Mouse (Mus musculus) retina, postnatal 7 days (tissue): ENCODE measurements around the gene Zfp111.

Source experiments
- DNase-seq: peaks from one replicate; pipeline ENCODE4 v3.0.0-alpha.2; 2012; ENCODE audit warnings: low read depth, low spot score

The Zfp111 gene

DNA sequence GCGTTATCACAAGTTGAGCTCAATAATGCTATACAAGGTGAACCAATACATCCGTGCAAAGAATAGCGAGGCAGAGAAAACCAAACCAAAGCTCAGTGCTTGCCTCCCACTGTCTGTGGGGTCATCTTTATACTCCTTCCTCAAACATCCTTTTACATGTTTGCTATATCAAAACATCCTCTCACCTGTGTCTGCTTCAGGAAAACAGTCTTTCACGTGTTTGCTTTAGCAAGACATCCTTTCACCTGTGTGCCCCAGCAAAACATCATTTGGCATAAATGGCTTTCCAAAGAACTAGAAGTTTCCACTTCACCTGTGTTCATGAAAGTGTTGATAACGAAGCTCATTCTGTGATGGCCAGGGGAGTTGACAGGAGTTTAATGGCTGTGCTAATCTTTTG is at the start of gene Zfp111:
TSS of gene Zfp111 (minus strand) at position 101 of the 400 bp plus-strand sequence.
- no peak for DNase-seq

DNA sequence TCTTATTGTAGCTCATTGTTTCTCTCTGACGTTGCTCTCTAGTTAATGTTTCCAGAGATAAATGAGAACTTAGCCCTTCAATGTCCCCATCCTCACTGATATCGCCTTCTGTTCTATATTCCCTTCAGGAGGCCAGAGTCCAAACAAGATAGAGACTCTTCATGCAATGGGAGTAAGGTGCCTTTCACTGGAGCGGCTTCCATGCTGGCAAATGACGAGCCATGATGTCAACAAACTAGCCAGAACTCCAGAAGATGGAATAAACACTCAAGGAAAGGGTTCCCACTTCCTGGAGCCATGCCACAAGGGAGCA is 48.7 kb upstream of the Zfp111 start:
- DNase-seq: no peak

DNA sequence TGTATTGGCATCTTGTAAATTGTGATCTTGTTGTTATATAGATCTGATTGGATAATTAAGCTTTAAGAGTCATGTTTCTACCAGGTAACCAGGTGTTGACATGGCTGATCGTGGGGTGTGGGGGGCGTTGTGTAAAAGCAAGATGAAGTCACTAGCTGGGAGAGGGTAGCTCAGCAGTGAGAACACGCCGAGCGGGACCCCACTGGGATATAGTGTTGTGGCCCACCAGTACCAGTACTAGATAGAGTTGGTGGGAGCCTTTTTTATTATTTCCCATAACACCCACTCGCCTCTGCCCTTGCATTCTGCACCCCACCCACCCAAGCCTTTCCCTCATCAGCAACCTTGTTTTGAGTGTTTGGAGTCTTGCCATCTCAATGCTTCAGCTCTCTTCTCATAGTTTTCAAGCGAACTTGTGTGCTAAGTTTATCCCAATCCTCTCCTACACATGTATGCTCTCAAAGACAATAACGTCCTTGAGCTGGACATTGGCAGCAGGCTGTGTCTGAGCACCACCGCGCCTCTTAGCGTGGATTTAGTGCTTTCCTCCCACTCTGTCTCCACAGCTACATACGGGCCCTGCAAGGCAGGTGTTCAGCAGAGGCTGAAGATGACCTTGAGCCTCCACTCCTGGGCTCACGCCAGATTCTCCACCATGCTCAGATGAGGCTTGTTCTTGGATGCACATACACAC is 48.2 kb upstream of the Zfp111 start:
- no peak for DNase-seq

DNA sequence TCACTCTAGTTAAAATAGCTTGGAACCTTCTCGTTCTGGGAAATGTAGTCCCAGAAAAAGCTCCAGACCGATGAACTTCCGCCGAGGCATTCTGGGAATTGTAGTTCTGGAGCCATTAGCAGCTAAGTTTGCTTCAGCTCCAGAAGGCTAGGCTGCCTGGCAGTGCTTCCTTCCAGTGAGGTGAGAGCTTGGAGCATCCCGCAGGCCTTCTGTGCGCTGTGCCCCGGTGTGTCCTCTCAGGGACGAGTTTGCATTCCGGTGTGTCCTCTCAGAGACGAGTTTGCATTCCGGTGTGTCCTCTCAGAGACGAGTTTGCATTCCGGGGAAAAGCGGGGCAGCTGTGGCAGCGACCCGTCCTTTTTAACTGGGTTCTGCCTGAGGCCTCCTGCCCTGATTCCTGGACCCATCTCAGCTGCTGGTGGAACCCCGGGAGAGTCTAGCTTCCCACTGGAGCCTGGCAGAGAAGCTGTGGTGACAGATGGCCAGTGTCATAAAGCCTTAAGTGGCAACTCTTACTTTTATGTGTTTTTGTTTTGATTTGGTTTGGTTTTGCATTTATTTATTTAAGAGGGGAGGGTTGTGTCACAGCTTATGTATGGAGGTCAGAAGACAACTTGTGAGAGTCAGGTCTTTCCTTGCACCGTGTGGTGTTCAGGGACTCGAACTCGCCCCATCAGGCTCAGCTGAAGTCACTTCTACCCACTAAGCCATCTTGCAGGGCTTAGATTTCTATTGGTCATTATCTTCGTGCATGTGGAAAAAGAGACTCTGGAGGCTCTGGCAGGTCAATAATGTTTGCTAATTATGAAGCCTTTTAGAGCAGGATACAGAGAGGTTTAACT is 43.6 kb upstream of the Zfp111 start, which contains the start of gene Zfp108:
TSS of gene Zfp108 (plus strand) at position 162 of the 842 bp plus-strand sequence.
- peak; percentile 79 for DNase-seq

DNA sequence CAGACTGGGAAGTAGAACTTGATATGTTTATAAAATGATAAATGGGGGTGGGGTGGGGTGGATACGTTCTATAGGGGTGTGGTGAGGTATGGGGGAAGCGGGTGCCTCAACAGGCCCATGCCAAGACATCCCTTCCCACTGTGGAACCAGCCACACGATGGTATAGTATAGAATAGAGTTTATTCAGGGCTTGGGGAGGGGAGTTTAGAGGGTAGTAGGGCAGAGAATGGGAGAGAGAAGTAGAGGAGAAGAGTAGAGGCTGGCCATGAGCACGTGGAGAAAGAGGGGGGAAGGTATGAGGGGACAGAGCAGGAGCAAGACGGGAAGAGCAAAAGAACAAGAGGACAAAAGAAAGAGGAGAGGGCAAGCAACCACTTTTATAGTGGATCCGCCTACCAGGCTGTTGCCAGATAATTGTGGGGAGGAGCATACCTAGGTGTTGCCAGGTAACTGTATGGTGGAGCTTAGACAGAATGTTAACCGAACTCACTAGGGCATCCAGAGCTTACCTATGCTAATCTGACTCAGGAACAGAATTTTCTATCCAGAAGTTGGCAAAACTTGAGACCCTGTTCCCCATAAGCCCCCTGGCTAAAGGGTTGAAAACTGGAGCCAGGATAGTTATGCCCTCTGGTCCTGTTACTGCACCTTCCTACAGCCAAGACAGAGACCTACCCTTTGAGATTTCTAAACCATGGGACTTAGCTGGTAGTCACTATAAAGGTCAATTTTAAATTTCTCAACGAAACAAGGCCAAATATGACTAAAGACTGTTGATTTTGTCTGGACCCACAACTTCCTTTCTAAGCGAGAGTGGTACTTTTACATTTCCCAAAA is 42.8 kb upstream of the Zfp111 start:
- DNase-seq: no peak

DNA sequence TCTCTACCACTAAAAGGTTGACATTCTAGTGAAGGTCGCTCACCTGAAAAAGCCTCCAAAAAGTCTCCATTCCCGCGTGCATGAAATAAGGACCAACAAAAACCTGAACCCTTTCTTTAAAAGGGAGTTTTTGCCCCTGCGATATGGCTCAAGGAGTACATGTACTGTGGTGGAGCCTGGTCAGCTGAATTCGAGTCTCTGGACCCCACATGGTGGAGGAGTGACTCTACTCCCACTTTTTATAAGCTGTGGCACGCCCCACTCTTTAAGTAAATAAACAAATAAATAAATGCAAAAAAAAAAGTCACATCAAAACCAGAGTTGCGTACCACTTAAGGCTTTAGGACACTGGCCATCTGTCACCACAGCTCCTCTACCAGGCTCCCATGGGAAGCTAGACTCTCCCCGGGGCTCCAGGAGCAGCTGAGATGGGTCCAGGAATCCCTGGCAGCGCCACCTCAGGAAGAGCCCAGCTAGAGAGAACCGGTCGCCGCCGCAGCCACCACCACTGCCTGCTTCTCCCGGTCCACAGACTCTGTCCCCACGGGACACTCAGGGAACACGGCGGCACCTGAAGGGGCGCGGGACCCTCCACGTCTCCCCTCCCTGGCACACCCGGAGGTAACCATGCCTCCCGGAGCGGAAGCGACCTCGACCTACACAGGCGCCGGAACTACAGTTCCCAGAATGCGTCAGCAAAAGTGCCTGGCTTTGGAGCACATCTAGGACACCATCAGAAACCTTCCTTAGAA is 26.0 kb upstream of the Zfp111 start, which contains the start of gene Zfp109:
TSS of gene Zfp109 (minus strand) at position 521 of the 752 bp plus-strand sequence.
- DNase-seq: peak; percentile 42

- no peak for DNase-seq
These were observed 947 bp downstream of the Zfp111 start for GRCm38 (mm10) chr7:24210296-24210695.

GRCm38 (mm10) chr7:24208282-24208886 is 2.9 kb downstream of the Zfp111 start:
- no peak for DNase-seq

DNA sequence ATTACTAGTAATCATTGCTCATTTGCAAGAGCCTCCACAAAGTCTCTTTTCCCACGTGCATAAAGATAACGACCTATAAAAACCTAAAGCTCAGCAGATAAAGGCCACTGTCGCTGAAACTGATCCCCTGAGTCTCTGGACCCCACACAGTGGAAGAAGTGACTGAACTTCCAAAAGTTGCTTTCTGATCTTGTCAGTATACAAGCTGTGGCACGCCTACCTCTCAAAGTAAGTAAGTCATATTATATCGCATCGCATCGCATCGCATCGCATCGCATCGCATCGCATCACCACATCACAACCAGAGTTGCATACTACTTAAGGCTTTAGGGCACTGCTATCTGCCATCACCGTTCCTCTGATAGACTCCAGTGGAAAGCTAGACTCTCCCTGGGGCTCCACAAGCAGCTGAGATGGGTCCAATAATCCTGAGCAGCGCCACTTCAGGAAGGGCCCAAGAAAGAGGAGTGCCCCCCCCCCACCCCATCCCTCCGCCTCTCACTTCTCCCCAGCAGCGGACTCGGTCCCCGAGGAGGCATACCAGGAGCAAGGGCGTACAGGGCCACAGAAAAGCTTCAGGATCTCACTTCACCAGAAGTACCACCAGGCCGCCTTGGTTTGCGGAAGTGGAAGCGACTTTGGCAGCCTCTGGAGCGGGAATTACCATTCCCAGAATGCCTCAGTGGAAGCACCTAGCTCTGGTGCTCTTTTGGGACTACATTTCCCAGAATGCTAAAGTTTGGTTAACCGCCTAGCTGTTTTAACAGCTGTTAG is 3.6 kb downstream of the Zfp111 start:
- peak; percentile 60 for DNase-seq

DNA sequence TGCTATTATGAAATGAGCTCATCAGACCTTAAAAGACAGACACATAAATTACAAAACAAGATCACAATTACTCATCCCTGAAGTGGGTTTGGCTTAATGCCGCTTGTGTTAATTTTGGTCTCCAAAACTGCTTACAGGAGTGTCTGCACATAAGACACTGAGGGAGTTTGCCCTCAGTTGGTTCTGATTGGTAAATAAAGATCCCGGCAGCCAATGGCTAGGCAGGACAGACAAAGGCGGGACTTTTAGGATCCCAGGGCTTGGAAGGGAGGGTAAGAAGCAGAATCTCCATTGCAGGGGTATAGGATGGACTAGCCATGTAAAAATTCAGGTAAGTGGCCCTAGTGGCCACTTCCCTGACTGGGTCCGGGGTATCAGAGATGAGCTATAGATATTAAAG is 14.3 kb downstream of the Zfp111 start:
- DNase-seq: no peak

DNA sequence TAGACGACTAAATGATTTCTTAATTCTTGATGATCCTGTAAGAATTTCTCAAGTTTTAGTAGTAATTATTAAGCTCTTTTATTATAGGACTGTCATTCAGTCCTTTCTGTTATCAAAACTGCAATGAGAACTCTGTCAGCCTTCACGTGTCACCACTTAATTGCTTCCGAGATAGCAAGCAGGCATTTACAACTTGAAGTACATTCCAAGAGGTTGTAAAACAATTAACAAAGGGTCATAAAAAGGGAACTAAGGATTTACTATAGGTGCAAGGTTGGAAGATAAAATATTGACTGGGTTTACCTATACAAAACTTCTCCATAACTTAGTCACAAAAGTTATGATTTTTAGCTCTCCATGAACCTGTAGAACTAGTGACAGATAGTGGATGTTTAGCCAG is 18.1 kb downstream of the Zfp111 start:
- no peak for DNase-seq

GRCm38 (mm10) chr7:24191361-24191760 is 19.9 kb downstream of the Zfp111 start:
- DNase-seq: no peak

DNA sequence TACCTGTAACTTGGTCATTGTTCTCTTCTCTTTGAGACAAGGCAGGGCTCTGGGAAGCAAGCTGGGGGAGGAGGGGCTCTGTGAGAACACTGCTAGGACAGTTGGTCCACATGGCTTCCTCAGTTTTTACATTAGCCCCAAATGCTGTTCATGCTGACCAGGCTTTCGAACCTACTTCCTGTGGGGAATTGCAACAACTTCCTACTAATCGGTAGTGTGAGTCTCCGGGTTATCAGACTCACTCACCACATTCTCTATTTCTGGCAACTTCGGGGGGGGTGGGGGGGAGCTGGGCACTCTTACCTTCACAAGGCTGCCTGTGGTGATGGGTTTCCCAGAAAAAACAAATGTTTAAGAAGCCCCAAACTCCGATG is 21.7 kb downstream of the Zfp111 start:
- no peak for DNase-seq

GRCm38 (mm10) chr7:24188901-24189570 is 22.2 kb downstream of the Zfp111 start:
- no peak for DNase-seq

GRCm38 (mm10) chr7:24187611-24188010 is 23.6 kb downstream of the Zfp111 start:
- DNase-seq: no peak

- DNase-seq: no peak
These were observed 35.9 kb downstream of the Zfp111 start for GRCm38 (mm10) chr7:24175337-24175711.

GRCm38 (mm10) chr7:24174618-24175336 is 36.5 kb downstream of the Zfp111 start, which contains the start of gene Zfp114:
Gene Zfp114 (plus strand): TSS chr7:24175060.
- DNase-seq: peak; percentile 67

- no peak for DNase-seq
These were observed 39.1 kb downstream of the Zfp111 start for GRCm38 (mm10) chr7:24172191-24172590.

DNA sequence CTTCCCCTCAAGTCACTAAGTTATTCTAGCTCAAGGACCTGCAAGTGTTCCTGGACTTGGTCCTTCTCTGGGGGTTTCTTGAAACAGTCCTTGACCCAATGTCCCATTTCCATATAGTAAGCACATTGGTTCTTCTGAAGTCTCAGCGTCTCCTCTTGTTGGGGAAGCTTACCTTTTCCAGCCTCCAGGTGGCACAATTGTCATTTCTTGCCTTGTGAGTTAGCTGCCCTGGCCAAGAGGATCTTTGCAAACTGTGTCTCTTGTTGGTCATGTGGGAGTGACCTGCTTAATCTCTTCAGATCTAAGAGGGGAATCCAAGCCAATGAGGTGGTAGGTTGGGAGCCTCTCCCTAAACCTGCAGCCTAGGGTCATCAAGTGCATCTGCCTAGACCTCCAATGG is 58.0 kb downstream of the Zfp111 start:
- peak; percentile 47 for DNase-seq
